ENCODE assay signal across 10 mouse cellular contexts in genomic region chr11:108061571-108062479, GRCm38 (mm10).
DNase-seq lines count a peak whose midpoint lies in the region; ATAC-seq and TF ChIP-seq lines count a peak whose summit lies in the region.
"Had no signal": no experiment of that assay in that cellular context is flagged by ENCODE, and none has a peak within 500 bp of the region (broad histone marks: within the 10 kb centered on the region; RNA-seq: fewer than 3 reads in every experiment).

No protein-coding gene starts in this region.

- H3K4me1 ChIP-seq in kidney, embryonic 15.5 days: peaks cover 14% of the 10 kb centered on the region
- H3K4me1 ChIP-seq in cortical plate, adult 2 months (ENCODE audit: control insufficient read depth, insufficient read depth, low read length): peaks cover 18% of the 10 kb centered on the region

- TF ChIP-seq POLR2A in cortical plate, adult 2 months (IDR thresholded peaks at IDR 0.05; ENCODE audit: extremely low read depth, insufficient read depth, low read length): 0 out of 2 replicates have a peak, but pooled peaks have one; percentile 11

- H3K4me2 ChIP-seq in kidney, embryonic 15.5 days: no peak overlapping the region

- no peaks in the 10 kb centered on the region for H3K36me3 ChIP-seq in kidney, embryonic 15.5 days
- H3K36me3 ChIP-seq: G1E had no signal

- TF ChIP-seq CTCF in cortical plate, adult 2 months (IDR thresholded peaks at IDR 0.05; ENCODE audit: extremely low read depth, insufficient read depth, low read length): no peak

- intact Hi-C loops in left cerebral cortex, postnatal 25 days (cut with DNase I): no loop called here

- ATAC-seq in kidney, embryonic 15.5 days (replicated peaks; ENCODE audit: low FRiP score): peak; percentile 36; the same call in 1 of the 2 replicates
- ATAC-seq in megakaryocyte-erythroid progenitor cell, adult 5-6 weeks (replicated peaks; ENCODE audit: low FRiP score, low TSS enrichment, poor library complexity, severe bottlenecking): no peak

- H3K9ac ChIP-seq in kidney, embryonic 15.5 days: no peak overlapping the region

- no peak overlapping the region for H3K4me3 ChIP-seq in kidney, embryonic 15.5 days (replicated peaks)
- no peak overlapping the region for H3K4me3 ChIP-seq in cortical plate, adult 2 months (ENCODE audit: insufficient read depth, low read length)

- no peaks in the 10 kb centered on the region for H3K9me3 ChIP-seq in kidney, embryonic 15.5 days (replicated peaks)

- no peak overlapping the region for H3K27ac ChIP-seq in kidney, embryonic 15.5 days
- H3K27ac ChIP-seq in cortical plate, adult 2 months (ENCODE audit: insufficient read depth, low read length): peak overlapping the region; percentile 91

- 79% methylated on average over 17 of the region's 17 CpGs for WGBS in kidney, embryonic 15.5 days

- no peaks in the 10 kb centered on the region for H3K27me3 ChIP-seq in kidney, embryonic 15.5 days

- no peak for DNase-seq in kidney, adult 8-10 months
- DNase-seq in adipocyte (ENCODE audit: low spot score): peak; percentile 47
- DNase-seq in left cerebral cortex, postnatal 25 days (ENCODE audit: low spot score in 2 of 2): peak; percentile 63 to 88
- no peak for DNase-seq in ovary, postnatal 14 days (ENCODE audit: low spot score)
- DNase-seq: adrenal gland, postnatal 10 days; spleen, adult 18-20 months had no signal

Comparison
In these comparisons a context has a peak if more than half of its experiments do, and no peak if none do; other contexts are left out.
1. DNase-seq: peak in adipocyte (single experiment) and left cerebral cortex, postnatal 25 days (2 of 2); none in kidney, adult 8-10 months (0 of 2) and ovary, postnatal 14 days (single experiment).